Mouse (Mus musculus) G1E (cell line): ENCODE data around the gene Cog3.

ENCODE experiments used
- CTCF ChIP-seq: IDR thresholded peaks from 2 replicates; pipeline ENCODE4 v1.5.1; 2012; ENCODE audit warnings: low read depth, low read length, inconsistent platforms, mixed read lengths
- GATA1 ChIP-seq: IDR thresholded peaks from 2 replicates; pipeline ENCODE4 v1.6.1; 2012; ENCODE audit warnings: borderline replicate concordance, low read length, inconsistent platforms, mixed read lengths

DNA sequence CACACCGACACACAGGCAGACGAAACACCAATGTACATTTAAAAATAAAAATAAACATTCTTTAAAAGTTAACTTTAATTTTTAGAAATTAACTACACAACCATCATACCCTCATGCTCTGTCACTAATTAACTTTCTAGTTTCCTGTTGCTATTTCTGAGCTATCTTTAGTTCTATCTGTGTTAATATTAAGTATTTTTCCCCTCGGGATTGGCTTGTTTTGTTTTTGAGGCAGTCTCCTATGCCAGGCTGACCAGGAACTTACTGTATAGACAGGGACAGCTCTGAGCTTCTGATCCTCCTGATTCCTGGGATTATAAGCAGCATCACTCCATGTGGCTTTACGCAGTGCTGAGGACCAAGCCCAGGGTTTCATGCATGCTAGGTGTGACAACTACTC lies 25.6 kb upstream of the Cog3 start:
- TF ChIP-seq CTCF = no peak
- TF ChIP-seq GATA1 = no peak
